Mouse (Mus musculus): ENCODE results near the gene Prss35. TPM values are rescaled to one million over a fixed set of nuclear protein-coding genes. Genes with fewer than 3 reads are reported as not detected.

Gene Prss35
- polyA plus RNA-seq, 1 experiment from 2014 or later = 4.8 TPM

DNA sequence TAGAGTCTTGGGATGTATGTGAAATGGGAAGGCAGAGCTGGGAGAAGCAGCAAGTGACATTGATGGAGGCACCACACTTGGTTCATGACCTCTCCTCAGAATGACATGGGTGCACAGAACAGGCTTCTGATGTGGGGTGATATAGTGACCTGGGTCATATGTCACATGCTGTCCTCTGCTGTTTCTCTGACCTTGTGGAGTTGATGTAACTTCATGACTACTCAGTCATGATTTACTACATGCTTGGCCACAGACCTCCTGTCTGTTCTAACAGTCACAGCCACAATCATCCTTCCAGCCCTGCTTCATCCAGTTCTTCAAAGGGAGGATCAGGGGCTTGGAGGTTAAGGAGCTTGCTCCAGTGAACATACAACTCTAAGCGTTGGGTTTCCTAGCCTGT lies 5.4 kb upstream of the Prss35 start:
- Histone ChIP-seq H3K4me1 (replicated peaks; ENCODE audit: control insufficient read depth, insufficient read depth, low read length) (no peaks in the 10 kb centered on the region), H3K9ac (ENCODE audit: low read depth, low read length) (no peak overlapping the region), H3K27me3 (replicated peaks; ENCODE audit: control insufficient read depth, insufficient read depth, low read length) (no peaks in the 10 kb centered on the region), H3K4me2 (replicated peaks; ENCODE audit: low read depth) (no peak overlapping the region), H3K27ac (ENCODE audit: low read depth, low read length) (no peak overlapping the region), H3K4me3 (ENCODE audit: low read depth, low read length) (no peak overlapping the region), H3K9me3 (ENCODE audit: control insufficient read depth) (no peaks in the 10 kb centered on the region), H3K36me3 (ENCODE audit: control insufficient read depth, insufficient read depth) (no peaks in the 10 kb centered on the region)
- 91% methylated on average over 1 of the region's 1 CpGs for WGBS
- no peak for ATAC-seq
- no peak for TF ChIP-seq CTCF (IDR thresholded peaks at IDR 0.05; ENCODE audit: low read depth)

DNA sequence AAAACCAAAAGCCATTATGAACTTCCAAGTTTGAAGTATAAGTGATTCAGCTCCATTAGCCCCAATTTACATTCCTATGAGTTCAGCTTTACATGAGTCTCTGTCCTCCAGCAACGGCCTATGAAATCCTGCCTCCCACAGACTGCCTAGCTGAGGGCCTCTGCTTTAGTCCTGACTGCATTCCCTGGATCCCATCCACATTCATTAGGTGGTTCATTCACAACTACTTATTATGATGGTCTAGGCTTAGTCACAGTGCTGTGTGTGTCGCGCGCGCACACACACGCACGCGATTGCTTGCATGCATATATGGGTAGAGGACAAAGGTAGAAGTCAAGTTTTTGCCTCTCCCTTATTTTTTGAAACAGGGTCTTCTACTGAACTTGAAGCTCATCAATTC lies 4.6 kb upstream of the Prss35 start:
- TF ChIP-seq CTCF (IDR thresholded peaks at IDR 0.05; ENCODE audit: low read depth) = no peak
- WGBS = 93% methylated on average over 8 of the region's 8 CpGs
- no peaks in the 10 kb centered on the region for H3K4me1 ChIP-seq (replicated peaks; ENCODE audit: control insufficient read depth, insufficient read depth, low read length)
- no peak for ATAC-seq
- H3K4me3 ChIP-seq (ENCODE audit: low read depth, low read length) = no peak overlapping the region
- H3K36me3 ChIP-seq (ENCODE audit: control insufficient read depth, insufficient read depth) = no peaks in the 10 kb centered on the region
- H3K27ac ChIP-seq (ENCODE audit: low read depth, low read length) = no peak overlapping the region
- H3K4me2 ChIP-seq (replicated peaks; ENCODE audit: low read depth) = no peak overlapping the region
- H3K27me3 ChIP-seq (replicated peaks; ENCODE audit: control insufficient read depth, insufficient read depth, low read length) = no peaks in the 10 kb centered on the region
- no peak overlapping the region for H3K9ac ChIP-seq (ENCODE audit: low read depth, low read length)
- H3K9me3 ChIP-seq (ENCODE audit: control insufficient read depth) = no peaks in the 10 kb centered on the region

DNA sequence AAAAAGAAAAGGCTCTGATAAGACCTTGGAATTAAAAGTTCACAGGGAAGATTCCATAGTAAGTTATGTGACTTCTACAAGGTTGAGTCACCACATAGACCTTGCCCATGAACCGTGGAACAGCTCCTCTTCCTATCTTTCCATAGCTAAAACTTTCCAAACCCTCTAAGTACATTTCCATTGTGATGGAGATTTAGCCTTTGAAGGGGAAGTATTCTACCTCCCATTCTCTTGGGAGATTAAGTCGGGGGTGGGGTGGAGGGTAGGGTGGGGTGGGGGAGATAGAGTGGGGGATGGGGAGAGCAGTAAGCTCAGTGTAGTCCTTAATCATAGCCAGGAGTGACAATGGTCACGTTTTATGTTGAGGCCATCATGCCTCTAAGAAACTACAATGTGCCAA lies 3.5 kb upstream of the Prss35 start:
- 45% methylated on average over 3 of the region's 3 CpGs for WGBS
- Histone ChIP-seq H3K27me3 (replicated peaks; ENCODE audit: control insufficient read depth, insufficient read depth, low read length) (peaks cover 5% of the 10 kb centered on the region; the same call in 1 of the 2 replicates), H3K36me3 (ENCODE audit: control insufficient read depth, insufficient read depth) (no peaks in the 10 kb centered on the region), H3K27ac (ENCODE audit: low read depth, low read length) (no peak overlapping the region), H3K9me3 (ENCODE audit: control insufficient read depth) (no peaks in the 10 kb centered on the region), H3K4me3 (ENCODE audit: low read depth, low read length) (no peak overlapping the region), H3K4me2 (replicated peaks; ENCODE audit: low read depth) (no peak overlapping the region), H3K4me1 (replicated peaks; ENCODE audit: control insufficient read depth, insufficient read depth, low read length) (no peaks in the 10 kb centered on the region), H3K9ac (ENCODE audit: low read depth, low read length) (no peak overlapping the region)
- TF ChIP-seq CTCF (IDR thresholded peaks at IDR 0.05; ENCODE audit: low read depth) = no peak
- ATAC-seq = no peak

DNA sequence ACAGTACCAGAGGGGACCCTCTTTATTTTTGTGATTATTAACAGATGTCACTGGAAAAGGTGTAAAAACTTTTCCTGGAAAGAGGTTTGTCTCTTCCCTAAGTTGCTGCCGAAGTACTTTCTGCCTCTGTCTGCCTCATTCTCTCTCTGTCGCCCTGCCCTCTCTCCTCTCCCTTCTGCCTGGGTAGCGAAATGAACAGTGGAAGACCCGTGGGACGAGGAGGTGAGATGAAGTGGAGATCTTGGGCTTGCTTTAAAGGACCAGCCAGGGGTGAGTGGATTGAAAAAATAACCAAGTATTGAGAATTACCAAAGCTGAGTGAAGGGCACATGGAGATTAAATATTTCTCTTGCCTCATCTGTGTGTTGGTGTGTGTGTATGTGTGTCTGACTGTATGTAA lies 592 bp downstream of the Prss35 start:
- H3K4me2 ChIP-seq (replicated peaks; ENCODE audit: low read depth) = peak overlapping the region; percentile 58; the same call in 1 of the 2 replicates
- no peak overlapping the region for H3K27ac ChIP-seq (ENCODE audit: low read depth, low read length)
- 42% methylated on average over 5 of the region's 5 CpGs for WGBS
- peaks cover 5% of the 10 kb centered on the region; the same call in 1 of the 2 replicates for H3K27me3 ChIP-seq (replicated peaks; ENCODE audit: control insufficient read depth, insufficient read depth, low read length)
- no peak overlapping the region for H3K9ac ChIP-seq (ENCODE audit: low read depth, low read length)
- no peaks in the 10 kb centered on the region for H3K36me3 ChIP-seq (ENCODE audit: control insufficient read depth, insufficient read depth)
- no peaks in the 10 kb centered on the region for H3K4me1 ChIP-seq (replicated peaks; ENCODE audit: control insufficient read depth, insufficient read depth, low read length)
- no peak overlapping the region for H3K4me3 ChIP-seq (ENCODE audit: low read depth, low read length)
- ATAC-seq = no peak
- no peak for TF ChIP-seq CTCF (IDR thresholded peaks at IDR 0.05; ENCODE audit: low read depth)
- H3K9me3 ChIP-seq (ENCODE audit: control insufficient read depth) = no peaks in the 10 kb centered on the region

DNA sequence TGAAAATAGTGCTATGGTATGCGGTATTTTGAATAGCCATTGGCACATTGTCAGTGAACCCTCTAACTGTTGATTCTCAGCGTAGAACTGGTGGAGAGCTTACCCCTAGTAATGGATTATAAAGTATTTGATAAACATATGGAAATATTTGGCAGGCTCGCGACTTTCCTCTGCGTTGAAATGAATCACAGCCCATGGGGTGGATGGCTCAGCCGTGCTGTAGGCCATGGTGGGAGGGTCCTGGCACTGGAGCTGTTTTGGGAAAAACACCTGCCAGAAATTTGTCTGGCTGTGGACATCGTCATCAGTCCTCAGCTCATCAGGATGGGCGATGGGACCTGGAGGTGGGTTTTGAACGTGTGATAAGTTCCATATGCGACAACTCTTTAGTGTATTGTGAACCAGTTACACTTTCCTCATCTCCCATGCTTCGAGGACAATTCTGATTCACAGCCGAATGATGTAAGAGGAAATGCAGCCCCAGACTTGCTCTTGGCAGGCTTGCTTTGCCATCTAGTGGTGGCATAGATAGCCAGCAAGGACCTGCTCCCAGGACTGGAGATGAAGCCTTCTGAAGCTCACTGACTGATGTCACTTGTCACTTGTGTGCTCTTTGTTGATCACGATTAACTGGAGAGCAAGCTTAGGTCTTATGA lies 2.6 kb downstream of the Prss35 start:
- Histone ChIP-seq H3K4me1 (replicated peaks; ENCODE audit: control insufficient read depth, insufficient read depth, low read length) (no peaks in the 10 kb centered on the region), H3K4me3 (ENCODE audit: low read depth, low read length) (no peak overlapping the region), H3K27me3 (replicated peaks; ENCODE audit: control insufficient read depth, insufficient read depth, low read length) (peaks cover 5% of the 10 kb centered on the region; the same call in 1 of the 2 replicates), H3K9me3 (ENCODE audit: control insufficient read depth) (no peaks in the 10 kb centered on the region), H3K9ac (ENCODE audit: low read depth, low read length) (no peak overlapping the region), H3K27ac (ENCODE audit: low read depth, low read length) (no peak overlapping the region), H3K36me3 (ENCODE audit: control insufficient read depth, insufficient read depth) (no peaks in the 10 kb centered on the region), H3K4me2 (replicated peaks; ENCODE audit: low read depth) (no peak overlapping the region)
- WGBS = 26% methylated on average over 13 of the region's 13 CpGs
- ATAC-seq = peak; percentile 74
- peak; percentile 98 for TF ChIP-seq CTCF (IDR thresholded peaks at IDR 0.05; ENCODE audit: low read depth)

DNA sequence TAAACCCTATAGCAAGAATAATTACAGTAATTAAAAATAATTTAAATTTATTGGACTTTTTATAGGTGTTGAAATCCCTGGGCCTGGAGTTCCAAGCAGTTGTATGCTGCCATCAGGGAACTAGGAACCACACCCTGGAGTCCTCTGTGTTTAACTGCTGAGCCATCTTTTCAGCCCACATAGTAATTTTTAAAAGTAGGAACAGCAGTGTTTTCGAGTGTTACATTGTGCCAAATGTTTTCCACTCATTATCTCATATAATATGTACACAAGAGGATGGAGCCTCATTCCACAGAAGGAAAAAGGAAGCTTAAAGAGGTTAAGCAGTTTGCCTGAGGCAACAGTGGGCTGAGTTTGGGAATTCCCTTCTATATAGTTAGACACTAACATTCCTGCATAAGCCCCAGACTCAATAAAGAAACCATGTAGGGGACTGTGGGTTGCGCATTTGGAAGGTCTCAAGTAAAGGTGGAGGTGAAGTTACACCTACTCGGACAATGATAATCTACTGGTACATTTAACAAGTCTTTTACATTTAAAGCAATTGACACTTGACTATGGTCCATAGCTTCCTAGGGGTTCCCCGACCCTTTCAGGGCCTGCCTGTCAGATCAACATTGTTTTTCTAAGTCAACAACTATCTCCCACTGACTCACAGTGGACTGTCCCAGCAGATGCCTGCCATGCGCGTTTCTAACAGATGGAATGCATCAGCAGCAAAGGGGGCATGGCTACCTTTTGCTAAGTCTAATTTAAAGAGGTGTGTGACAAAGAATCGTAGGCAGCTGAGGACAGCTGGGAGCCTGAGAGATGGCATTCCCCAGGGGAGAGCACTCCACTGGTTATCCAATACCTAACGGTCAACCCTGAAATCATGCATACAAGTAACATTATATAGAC lies 19.3 kb downstream of the Prss35 start:
- no peaks in the 10 kb centered on the region for H3K4me1 ChIP-seq (replicated peaks; ENCODE audit: control insufficient read depth, insufficient read depth, low read length)
- no peak overlapping the region for H3K9ac ChIP-seq (ENCODE audit: low read depth, low read length)
- H3K27ac ChIP-seq (ENCODE audit: low read depth, low read length) = no peak overlapping the region
- H3K4me2 ChIP-seq (replicated peaks; ENCODE audit: low read depth) = no peak overlapping the region
- WGBS = 66% methylated on average over 8 of the region's 8 CpGs
- H3K4me3 ChIP-seq (ENCODE audit: low read depth, low read length) = no peak overlapping the region
- ATAC-seq = no peak
- no peaks in the 10 kb centered on the region for H3K9me3 ChIP-seq (ENCODE audit: control insufficient read depth)
- H3K27me3 ChIP-seq (replicated peaks; ENCODE audit: control insufficient read depth, insufficient read depth, low read length) = 0 out of 2 replicates have a peak, but pooled peaks cover 3% of the 10 kb centered on the region
- no peaks in the 10 kb centered on the region for H3K36me3 ChIP-seq (ENCODE audit: control insufficient read depth, insufficient read depth)
- TF ChIP-seq CTCF (IDR thresholded peaks at IDR 0.05; ENCODE audit: low read depth) = no peak
